Mouse (Mus musculus) left cerebral cortex, postnatal 25 days (tissue): ENCODE data around the gene Cep131. TPM values are rescaled to one million over a fixed set of nuclear protein-coding genes. Genes with fewer than 3 reads are reported as not detected.

Experiments
- DNase-seq, 2 experiments: peaks; one replicate each; pipeline ENCODE4 v3.0.0; 2022; ENCODE audit warnings: low spot score in 2 of 2, mixed read lengths in 1 of 2
- intact Hi-C: fragments of 180-260 bp; cut with DNase I; formaldehyde crosslinking; loops from one replicate; pipeline ENCODE4 v1.15.1; 2025
- microRNA-seq, 2 experiments: library from miRNA; unstranded; fragments of <30 nt; microRNA quantifications; one replicate each; pipeline ENCODE4 v1.2.0; 2022
- total RNA-seq, 2 experiments: library from RNA; stranded (reverse); gene quantifications; 2 replicates each; pipeline ENCODE4 v1.2.3; 2021

Cep131 gene
- total RNA-seq, 2 experiments from 2014 or later, result 23.4 to 32.2 TPM

GRCm38 (mm10) chr11:120034306-120034705 is 52.3 kb downstream of the Cep131 start:
- intact Hi-C loops, result no loop called here
- no peak for DNase-seq

- intact Hi-C loops, result no loop called here
- no peak for DNase-seq
These were observed 53.2 kb downstream of the Cep131 start for GRCm38 (mm10) chr11:120033473-120033872.

- intact Hi-C loops, result no loop called here
- no peak for DNase-seq
These were observed 54.6 kb downstream of the Cep131 start for GRCm38 (mm10) chr11:120032052-120032451.

- no peak for DNase-seq
- intact Hi-C loops, result loop anchor here (1.0 kb wide), 1 partner anchor 35 kb away; no protein-coding TSS in a partner anchor
These were observed 56.3 kb downstream of the Cep131 start for GRCm38 (mm10) chr11:120030145-120030901.

- no peak for DNase-seq
- intact Hi-C loops, result loop anchor here (1.0 kb wide), 1 partner anchor 36 kb away; no protein-coding TSS in a partner anchor
These were observed 57.0 kb downstream of the Cep131 start for GRCm38 (mm10) chr11:120029431-120030144.

GRCm38 (mm10) chr11:120028319-120029092 is 58.1 kb downstream of the Cep131 start:
- intact Hi-C loops, result no loop called here
- no peak for DNase-seq

GRCm38 (mm10) chr11:120026941-120027340 is 59.7 kb downstream of the Cep131 start:
- no peak for DNase-seq
- intact Hi-C loops, result no loop called here

GRCm38 (mm10) chr11:120022841-120023240 is 63.8 kb downstream of the Cep131 start:
- intact Hi-C loops, result no loop called here
- no peak for DNase-seq

GRCm38 (mm10) chr11:120022216-120022615 is 64.4 kb downstream of the Cep131 start:
- intact Hi-C loops, result no loop called here
- no peak for DNase-seq

GRCm38 (mm10) chr11:120021367-120021766 is 65.3 kb downstream of the Cep131 start:
- intact Hi-C loops, result no loop called here
- DNase-seq, result no peak

GRCm38 (mm10) chr11:120019542-120020440 is 66.8 kb downstream of the Cep131 start:
- intact Hi-C loops, result loop anchor here (5.0 kb wide), 1 partner anchor 63 kb away; no protein-coding TSS in a partner anchor
- no peak for DNase-seq

GRCm38 (mm10) chr11:120017011-120017410 is 69.6 kb downstream of the Cep131 start:
- intact Hi-C loops, result loop anchor here (5.0 kb wide), 1 partner anchor 65 kb away; no protein-coding TSS in a partner anchor
- peak in 1 of 2 experiments; percentile 50 for DNase-seq

- intact Hi-C loops, result loop anchor here (5.0 kb wide), 2 partner anchors 68 to 88 kb away; no protein-coding TSS in a partner anchor
- no peak for DNase-seq
These were observed 71.9 kb downstream of the Cep131 start for GRCm38 (mm10) chr11:120014758-120015157.

Small RNA genes within 50 kb of the gene (microRNA-seq; reads per million reads assigned to microRNA genes)
- gene Gm25948, result 0 reads per million in 2 experiments
- 0 reads per million in 2 experiments for gene Mir3065
- gene Mir338, result 0 reads per million in 2 experiments

Other genes with a start within 250 kb of the Cep131 start
- gene Chmp6, start 173.4 kb downstream of the Cep131 start, total RNA-seq, result 10 to 100 TPM; 44.8 to 47.8 TPM
- 100 to 1,000 TPM; 259 to 273 TPM for gene Baiap2, start 144.1 kb downstream of the Cep131 start, total RNA-seq
- gene Aatk, start 39.7 kb downstream of the Cep131 start, total RNA-seq, result 100 to 1,000 TPM; 189 to 195 TPM
- gene Tepsin, start 11.9 kb upstream of the Cep131 start, total RNA-seq, result 10 to 100 TPM; 14.4 to 15.5 TPM
- gene Ndufaf8, start 12.1 kb upstream of the Cep131 start, total RNA-seq, result 10 to 100 TPM; 32.5 to 36.1 TPM
- 10 to 100 TPM; 82.9 to 88.8 TPM for gene Slc38a10, start 64.5 kb upstream of the Cep131 start, total RNA-seq
- 10 to 100 TPM; 16.3 to 21.9 TPM for gene Bahcc1, start 146.1 kb upstream of the Cep131 start, total RNA-seq